Mouse (Mus musculus) left cerebral cortex, postnatal 25 days (tissue): ENCODE data around the gene a. TPM values are rescaled to one million over a fixed set of nuclear protein-coding genes. Genes with fewer than 3 reads are reported as not detected.

Source experiments
- DNase-seq, 2 experiments: peaks; one replicate each; pipeline ENCODE4 v3.0.0; 2022; ENCODE audit warnings: low spot score in 2 of 2, mixed read lengths in 1 of 2
- intact Hi-C: fragments of 180-260 bp; cut with DNase I; formaldehyde crosslinking; loops from one replicate; pipeline ENCODE4 v1.15.1; 2025
- total RNA-seq, 2 experiments: library from RNA; stranded (reverse); gene quantifications; 2 replicates each; pipeline ENCODE4 v1.2.3; 2021

a gene
- not detected for total RNA-seq

GRCm38 (mm10) chr2:154790656-154791483, at the start of gene a, which contains the start of gene Raly:
Gene a (plus strand): TSS chr2:154791402.
Gene Raly (plus strand): TSS chr2:154791096.
- DNase-seq: peak; percentile 93 to 97
- intact Hi-C loops: loop anchor here (1.0 to 5.0 kb wide), 3 partner anchors 61 to 134 kb away; no protein-coding TSS in a partner anchor

GRCm38 (mm10) chr2:154742911-154743819, 48.0 kb upstream of the a start:
- no peak for DNase-seq
- intact Hi-C loops: no loop called here

- intact Hi-C loops: no loop called here
Observed at GRCm38 (mm10) chr2:154743915-154744314, 47.3 kb upstream of the a start.

GRCm38 (mm10) chr2:154748383-154748782, 42.8 kb upstream of the a start:
- intact Hi-C loops: no loop called here

More at GRCm38 (mm10) chr2:154743915-154744314, 47.3 kb upstream of the a start:
- no peak for DNase-seq

GRCm38 (mm10) chr2:154749046-154750036, 41.9 kb upstream of the a start:
- peak in 1 of 2 experiments; percentile 9 for DNase-seq
- intact Hi-C loops: no loop called here

More at GRCm38 (mm10) chr2:154748383-154748782, 42.8 kb upstream of the a start:
- DNase-seq: no peak

- intact Hi-C loops: no loop called here
- no peak for DNase-seq
Observed at GRCm38 (mm10) chr2:154751924-154752323, 39.3 kb upstream of the a start.

- DNase-seq: no peak
- intact Hi-C loops: no loop called here
Observed at GRCm38 (mm10) chr2:154754068-154754560, 37.1 kb upstream of the a start.

- DNase-seq: no peak
- intact Hi-C loops: no loop called here
Observed at GRCm38 (mm10) chr2:154755791-154756190, 35.4 kb upstream of the a start.

- intact Hi-C loops: no loop called here
- no peak for DNase-seq
Observed at GRCm38 (mm10) chr2:154757691-154758090, 33.5 kb upstream of the a start.

- no peak for DNase-seq
- intact Hi-C loops: no loop called here
Observed at GRCm38 (mm10) chr2:154758454-154758853, 32.7 kb upstream of the a start.

- DNase-seq: no peak
- intact Hi-C loops: no loop called here
Observed at GRCm38 (mm10) chr2:154763226-154763625, 28.0 kb upstream of the a start.

GRCm38 (mm10) chr2:154764828-154765497, 26.2 kb upstream of the a start:
- intact Hi-C loops: no loop called here
- DNase-seq: no peak

GRCm38 (mm10) chr2:154765554-154766008, 25.6 kb upstream of the a start:
- intact Hi-C loops: no loop called here

GRCm38 (mm10) chr2:154767051-154767450, 24.2 kb upstream of the a start:
- intact Hi-C loops: no loop called here

More at GRCm38 (mm10) chr2:154765554-154766008, 25.6 kb upstream of the a start:
- no peak for DNase-seq

GRCm38 (mm10) chr2:154769930-154770329, 21.3 kb upstream of the a start, which contains the start of gene Gm14214:
Gene Gm14214 (minus strand): TSS chr2:154770030.
- no peak for DNase-seq
- intact Hi-C loops: no loop called here

More at GRCm38 (mm10) chr2:154767051-154767450, 24.2 kb upstream of the a start:
- no peak for DNase-seq

GRCm38 (mm10) chr2:154771604-154772003, 19.6 kb upstream of the a start:
- intact Hi-C loops: no loop called here
- DNase-seq: peak in 1 of 2 experiments; percentile 56

- intact Hi-C loops: no loop called here
Observed at GRCm38 (mm10) chr2:154774032-154774431, 17.2 kb upstream of the a start.

GRCm38 (mm10) chr2:154776496-154776895, 14.7 kb upstream of the a start:
- intact Hi-C loops: no loop called here
- no peak for DNase-seq

More at GRCm38 (mm10) chr2:154774032-154774431, 17.2 kb upstream of the a start:
- no peak for DNase-seq
